Mouse (Mus musculus) fibroblast of lung, adult 2 months (primary cell): ENCODE results near the gene Magi3.

Source experiments
- DNase-seq: peaks from one replicate; pipeline ENCODE4 v3.0.0-alpha.2; 2011; ENCODE audit warnings: low read depth

Gene Magi3

DNA sequence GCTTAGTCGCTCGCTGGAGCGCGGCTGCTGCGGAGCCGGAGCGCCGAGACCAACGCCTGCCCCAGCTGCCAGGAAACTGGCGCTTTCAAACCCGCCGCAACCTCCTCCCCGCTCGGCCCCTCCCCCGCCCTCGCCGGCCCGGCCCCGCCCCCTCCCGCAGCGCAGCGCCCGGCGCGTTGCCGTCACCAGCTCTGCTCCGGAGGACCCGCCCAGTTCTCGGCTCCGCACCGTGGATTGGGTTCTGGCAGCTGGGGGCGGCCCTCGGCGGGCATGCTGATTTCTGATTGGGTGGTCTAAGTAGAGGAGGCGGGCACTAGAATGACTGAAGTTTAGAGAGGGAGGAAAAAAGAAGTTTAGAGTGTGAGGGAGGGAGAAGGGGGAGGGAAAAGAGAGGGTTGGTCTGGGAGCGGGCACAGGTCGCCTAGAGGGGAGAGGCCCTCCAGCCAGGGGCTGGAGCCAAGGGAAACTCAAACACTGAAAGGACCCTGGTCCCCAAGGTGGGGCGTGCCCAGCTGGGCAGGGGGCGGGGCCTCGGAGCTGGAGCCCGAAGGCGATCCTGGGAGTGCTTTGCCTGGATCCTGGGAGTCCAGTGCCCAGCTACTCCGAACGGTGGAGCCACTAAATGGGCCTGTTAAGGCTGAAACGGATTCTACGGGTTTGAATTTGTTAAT is at the start of gene Magi3:
Magi3 (minus strand) TSS at position 80 of the 671 bp plus-strand sequence.
- peak; percentile 95 for DNase-seq

GRCm38 (mm10) chr3:104264530-104265145 is 44.5 kb upstream of the Magi3 start:
- no peak for DNase-seq

DNA sequence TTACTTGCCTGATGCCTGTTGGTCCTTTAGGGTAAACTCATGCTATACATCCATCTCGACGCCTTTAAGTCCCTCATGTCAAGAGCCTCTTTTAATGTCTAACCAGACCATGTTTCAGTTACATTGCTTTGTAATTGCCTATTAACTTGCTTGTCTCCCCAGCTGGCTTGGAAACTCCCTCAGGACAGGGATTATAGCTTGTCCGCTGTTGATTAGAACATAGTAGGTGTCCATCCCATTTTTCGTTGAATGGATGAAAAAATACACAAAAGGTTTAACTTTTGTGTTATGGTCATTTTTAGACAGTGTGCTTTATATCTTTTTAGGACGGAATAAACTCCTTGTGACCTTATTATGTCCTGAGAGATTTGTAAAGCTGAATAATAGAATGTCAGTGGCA is 40.0 kb upstream of the Magi3 start:
- no peak for DNase-seq

DNA sequence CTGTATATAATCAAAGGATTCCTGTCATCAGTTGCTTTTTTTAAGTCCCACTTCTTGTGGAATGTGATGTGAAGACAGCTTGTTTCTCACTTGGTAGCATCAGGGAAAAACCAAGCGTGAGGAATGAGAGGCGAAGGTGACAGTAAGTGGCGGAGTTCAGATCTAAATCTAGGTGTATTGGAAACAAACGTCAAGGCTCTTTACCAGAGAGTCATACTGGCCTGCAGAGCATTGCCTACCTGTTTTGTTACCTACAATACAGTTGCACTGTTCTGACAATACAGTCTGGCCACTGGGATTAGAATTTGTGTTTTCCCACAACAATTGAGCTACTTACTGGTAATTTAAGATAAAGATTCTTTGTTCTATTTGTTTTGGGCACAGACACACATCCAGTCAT is 39.0 kb upstream of the Magi3 start:
- no peak for DNase-seq

GRCm38 (mm10) chr3:104257041-104257440 is 36.9 kb upstream of the Magi3 start:
- DNase-seq = no peak

DNA sequence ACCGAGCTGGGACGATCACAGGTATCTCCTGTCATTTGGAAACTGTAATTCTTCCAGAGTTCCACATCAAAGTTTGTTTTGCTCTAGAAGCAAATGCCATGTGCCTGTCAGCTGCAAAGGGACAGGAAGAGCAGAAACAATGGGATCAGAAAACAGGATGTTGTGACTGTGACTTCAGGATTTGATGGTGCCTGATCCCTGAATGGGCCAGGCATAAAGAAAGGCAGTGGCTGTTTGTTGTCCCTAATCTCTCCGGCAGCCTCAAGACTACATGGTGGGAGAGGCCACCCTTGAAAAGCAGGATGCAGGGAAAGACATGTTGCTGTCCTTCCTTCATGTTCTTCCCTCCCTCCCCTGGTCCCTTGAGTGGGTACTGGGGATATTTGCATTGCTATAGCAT is 33.6 kb upstream of the Magi3 start:
- DNase-seq = no peak

DNA sequence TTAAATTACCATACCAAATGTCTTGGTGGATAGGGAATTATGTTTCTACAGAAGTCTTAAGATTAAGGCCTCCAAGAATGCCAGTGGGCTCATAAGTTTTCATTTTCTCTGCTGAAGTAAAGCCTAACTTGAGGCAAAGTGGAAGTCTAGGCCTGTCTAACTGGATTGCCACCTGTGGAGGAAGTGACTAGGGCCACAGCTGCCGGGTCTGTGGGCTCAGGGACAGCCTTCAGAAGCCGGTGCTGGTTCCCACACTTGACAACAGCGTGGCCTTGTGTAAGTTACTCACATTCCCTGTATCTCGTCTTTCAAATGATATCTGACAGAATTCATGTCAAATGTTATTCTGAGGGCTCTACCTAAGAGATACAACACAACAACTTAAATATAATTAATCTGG is 27.7 kb upstream of the Magi3 start:
- DNase-seq = no peak

DNA sequence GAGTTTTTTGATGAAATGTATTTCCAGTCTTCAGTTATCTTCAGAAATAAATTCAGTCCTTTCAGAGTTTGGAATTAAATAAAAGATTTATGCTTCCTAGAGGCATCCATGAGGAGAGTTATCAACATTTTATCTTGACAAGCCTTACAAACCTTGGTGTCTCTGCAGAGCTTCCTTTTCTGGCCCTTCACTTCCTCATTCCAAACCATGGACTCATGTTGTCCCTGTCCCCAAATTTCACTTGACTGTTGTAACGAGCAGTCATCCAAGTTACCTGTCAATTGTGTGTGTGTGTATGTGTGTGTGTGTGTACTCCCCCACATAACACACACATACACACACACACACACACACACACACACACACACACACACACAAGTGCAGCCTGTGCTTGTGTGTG is 26.9 kb upstream of the Magi3 start:
- no peak for DNase-seq

DNA sequence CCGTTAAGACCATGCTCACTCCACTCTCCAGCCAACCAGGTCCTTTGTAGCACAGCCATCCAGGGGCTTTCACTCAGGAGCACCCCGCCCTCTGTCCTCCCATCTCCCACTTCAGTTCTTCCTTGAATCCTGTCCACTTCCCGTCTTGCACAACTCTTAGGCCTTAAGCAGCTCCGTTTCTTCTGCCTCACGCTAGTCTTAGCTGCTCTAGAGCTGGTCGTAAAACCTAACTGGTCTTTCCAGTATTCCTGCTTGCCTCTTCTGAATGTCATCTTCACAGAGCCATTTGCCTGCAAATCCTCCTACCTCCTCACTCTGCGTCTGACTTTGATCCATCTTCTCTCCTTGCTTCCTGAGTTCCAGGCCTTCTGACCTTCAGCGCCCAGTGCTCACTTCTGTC is 24.2 kb upstream of the Magi3 start:
- no peak for DNase-seq

DNA sequence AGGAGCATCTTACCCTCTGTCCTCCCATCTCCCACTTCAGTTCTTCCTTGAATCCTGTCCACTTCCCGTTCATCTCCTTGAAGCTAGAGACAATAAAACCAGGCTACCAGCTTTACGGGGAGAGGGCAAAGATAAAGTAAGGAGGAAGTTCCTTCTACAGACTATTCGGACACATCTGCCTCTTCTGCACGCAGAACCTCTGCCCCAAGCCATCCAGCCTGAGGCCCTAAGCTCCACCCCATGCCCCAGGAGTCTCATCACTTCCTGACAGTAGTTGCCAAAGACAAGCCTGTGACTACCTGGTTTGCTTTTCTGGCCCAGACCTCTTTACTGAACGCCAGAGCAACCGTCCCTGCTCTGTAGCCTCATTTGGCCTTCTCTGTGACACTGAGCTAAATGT is 23.8 kb upstream of the Magi3 start:
- no peak for DNase-seq

DNA sequence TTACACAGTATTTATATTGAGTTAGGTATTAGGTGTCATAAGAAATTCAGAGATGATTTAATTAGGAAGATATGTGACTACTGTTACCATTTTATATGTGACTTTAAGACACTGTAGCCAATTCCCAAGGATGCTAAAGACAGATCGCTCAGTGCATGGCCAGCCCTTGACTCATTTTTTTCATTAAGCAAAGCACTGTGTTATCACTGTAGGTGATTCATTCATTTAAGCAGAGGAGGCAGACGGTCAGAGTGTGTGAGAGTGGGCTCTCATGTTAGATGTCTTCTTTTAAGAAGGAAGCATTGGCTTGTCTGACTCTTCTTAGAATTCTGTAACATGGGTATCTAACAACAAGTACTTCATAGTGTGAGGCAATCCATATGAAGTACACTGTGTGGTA is 19.6 kb upstream of the Magi3 start:
- no peak for DNase-seq

GRCm38 (mm10) chr3:104239376-104239775 is 19.2 kb upstream of the Magi3 start:
- peak; percentile 34 for DNase-seq

DNA sequence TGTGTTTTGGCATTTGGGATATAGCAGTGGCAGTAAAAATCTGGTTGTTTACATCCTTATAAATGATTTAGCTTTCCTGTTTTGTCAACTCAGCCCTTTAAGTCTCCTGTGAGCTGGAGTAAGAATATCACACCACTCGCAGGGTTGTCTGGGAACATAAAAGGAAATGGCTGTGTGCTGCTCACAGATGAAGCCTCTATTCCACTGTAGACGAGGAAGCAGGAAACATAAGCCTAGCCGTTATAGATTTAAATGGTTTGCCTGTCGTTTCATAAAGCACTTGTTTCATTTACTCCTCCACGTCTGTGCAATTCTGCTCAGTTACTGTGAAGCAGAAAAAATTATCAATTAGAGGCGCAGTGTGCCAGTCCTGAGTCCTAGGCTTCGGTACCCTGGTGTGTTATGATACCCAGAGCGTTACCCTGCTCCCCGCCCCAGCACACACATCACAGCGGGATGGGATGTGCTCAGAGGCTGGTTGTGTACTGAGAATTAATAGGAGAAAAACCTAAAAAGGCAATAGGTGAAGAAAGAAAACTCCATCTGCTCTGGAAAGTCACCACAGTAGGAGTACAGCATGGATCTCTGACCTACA is 17.8 kb upstream of the Magi3 start:
- no peak for DNase-seq

GRCm38 (mm10) chr3:104236029-104236428 is 15.9 kb upstream of the Magi3 start:
- no peak for DNase-seq

DNA sequence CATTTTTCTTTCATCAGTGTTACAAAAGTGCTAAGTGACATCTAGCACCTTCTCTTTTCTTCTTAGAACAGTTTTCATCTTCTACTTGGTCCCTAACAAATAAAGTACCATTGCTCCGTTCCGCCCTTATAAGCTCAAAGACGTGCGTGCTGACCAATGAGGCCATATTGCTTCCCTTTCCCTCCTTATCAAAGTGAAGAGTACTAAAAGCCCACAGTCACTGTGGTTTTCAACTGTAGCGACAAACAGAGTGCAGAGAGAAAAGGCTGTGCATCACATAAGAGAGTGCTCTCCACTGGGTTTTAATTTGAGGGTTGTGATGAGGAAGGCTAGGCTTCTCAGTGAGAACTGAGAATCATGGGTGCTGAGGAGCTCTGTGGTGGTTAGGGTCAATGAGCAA is 14.9 kb upstream of the Magi3 start:
- DNase-seq = no peak

DNA sequence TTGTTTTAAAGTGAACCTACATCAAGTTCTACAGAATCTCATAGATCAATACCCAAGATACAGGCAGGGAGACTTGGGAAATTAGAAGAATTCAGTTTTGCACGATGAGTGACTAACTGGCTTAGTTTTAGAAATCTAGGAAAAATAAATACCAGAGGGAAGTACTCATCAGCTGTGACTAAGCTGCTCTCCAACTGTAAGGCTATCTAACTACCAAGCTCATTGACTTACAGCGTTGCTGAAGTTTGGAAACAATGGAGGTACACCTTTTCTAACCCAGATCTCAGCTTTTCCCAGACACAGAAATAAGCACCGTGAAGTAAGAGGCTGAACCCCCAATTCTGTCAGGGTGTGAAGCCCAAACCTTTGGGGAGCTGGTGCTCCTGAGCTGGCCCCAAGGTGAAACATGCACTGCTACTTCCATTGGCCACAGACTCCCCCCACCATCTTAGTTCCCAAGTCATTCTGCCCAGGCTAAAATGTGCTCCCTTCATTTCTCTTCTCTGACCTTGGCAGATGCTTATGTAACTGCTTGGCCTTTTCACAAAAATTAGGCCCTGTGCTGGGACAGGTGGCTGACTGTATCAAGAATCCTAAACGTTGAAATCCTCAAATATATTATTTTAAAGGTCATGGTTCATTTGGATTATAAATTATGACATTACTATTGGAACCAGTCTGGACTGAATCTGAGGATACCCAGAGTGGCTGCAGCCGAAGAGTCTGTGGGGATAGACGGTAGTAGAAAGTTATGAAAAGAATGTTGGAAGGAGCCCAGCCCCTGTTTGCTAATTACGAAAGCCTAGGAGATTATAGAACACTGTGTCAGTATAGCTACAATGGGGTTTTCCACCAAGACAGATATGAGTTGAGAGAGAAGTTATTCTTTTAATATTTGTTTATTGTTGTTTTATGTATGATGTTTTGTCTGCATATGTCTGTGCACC is 13.5 kb upstream of the Magi3 start:
- peak; percentile 12 for DNase-seq

DNA sequence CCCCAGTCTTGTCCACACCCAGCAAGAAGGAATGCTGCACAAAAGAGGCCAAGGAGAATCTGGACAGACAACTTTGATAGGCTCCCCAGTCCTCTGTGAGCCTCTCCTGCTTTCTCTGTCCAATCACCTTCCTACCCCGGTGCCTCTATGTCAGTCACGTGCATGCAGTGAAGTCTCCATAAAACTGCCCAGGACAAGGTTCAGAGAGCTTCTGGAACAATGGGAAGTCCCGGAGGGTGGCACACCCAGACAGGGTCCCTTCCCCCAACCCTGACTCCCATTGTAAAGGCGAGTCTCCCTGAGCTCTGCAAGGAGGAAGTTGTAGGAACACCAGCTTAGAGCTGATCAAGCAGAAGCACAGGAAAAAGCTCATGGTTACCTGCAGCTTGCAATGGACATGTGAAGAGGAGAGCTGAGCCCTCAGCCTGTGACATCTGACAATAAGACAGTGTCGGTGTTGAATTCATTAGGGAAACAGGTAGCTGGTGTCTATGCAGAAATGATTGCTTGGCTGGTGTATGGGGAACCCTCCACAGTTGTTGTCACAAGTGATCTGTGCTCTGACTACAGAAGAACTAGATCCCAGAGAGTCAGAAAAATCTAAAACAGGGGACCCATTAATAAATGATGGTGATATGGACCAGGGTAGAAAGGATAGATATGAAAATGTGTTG is 7.4 kb upstream of the Magi3 start:
- no peak for DNase-seq

DNA sequence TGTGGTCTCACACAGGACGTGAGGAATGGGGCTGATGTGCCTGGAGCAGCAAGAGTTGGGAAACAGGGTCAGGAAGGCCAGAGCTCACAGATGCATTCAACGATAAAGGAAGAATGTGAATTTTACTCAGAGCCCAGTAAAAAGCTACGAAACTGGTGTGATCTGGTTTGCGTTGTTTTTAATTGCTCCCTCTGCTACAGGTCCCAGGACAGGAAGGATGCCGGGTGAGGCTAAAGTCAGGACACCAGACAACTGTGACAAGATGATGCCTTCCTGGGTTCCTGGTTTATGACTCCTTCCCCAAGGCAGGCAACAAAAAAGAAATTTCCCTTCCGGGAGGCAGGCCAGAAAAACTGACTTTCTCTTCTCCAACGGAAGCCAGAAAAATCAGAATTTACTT is 6.6 kb upstream of the Magi3 start:
- DNase-seq = no peak

- DNase-seq = no peak
Observed at GRCm38 (mm10) chr3:104221156-104221555, 982 bp upstream of the Magi3 start.

DNA sequence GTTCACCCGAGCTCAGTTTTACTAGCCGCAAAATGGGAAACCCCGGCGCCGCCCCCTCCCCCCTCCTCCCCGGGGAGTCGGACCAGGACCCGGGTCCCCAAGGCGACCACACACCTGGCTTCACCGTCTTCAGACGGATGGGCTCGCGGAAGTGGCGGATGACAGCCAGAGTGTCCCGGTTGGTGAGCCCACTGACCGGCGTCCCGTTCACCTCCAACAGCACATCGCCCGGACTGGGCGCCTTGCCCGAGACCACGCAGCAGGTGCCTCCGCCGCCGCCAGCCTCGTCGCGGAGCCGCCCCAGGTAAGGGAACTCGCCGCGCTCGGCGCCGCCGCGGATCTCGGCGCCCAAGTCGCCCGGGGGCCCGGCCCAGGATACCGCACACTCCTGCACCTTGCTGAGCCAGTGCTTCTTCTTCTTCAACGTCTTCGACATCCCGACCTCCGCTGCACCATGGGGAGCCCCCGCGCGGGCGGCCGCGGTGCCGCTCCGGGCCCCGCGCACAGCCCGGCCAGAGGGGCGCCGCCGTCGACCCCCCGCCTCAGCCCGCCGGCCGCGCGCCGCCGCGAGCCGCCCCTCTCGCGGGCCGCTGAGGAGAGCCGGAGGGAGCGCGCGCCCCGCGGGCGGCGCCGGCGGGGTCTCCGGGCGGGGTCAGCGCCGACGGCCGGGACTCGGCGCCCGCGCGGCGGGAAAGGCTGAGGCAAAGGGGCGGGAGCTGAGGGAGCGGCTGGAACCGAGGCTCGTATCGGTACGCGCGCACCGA is 461 bp downstream of the Magi3 start:
- no peak for DNase-seq

GRCm38 (mm10) chr3:104218926-104219325 is 1.2 kb downstream of the Magi3 start:
- no peak for DNase-seq
